Mouse (Mus musculus): ENCODE measurements at regions not wholly inside any gene's neighbourhood (a gene's known extent, or its start where the extent isn't known, plus 50 kb on each side); places are given as distances from the start of the nearest gene placed in this dataset.

DNA sequence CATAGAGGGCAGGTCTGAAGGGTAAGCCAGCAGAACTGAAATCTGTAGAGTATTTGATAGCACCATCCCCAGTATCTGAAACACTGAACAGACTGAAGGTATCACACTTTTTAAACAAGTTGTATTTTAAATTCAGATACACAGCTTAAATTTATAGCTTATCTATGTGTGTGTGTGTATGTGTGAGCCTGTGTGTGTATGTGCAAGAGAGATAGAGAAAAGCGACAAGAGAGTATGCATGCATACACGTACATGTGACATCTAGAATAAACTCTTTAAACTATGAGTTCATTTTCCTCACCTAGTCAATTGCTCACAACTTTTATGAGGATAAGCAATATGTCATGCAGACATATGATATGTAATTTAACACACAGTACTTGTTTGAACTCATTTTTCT lies 588.7 kb downstream of the Cetn3 start:
- TF ChIP-seq GATA1 (IDR thresholded peaks at IDR 0.05; ENCODE audit: borderline replicate concordance, low read length) (no peak), FLI1 (IDR thresholded peaks at IDR 0.05; ENCODE audit: low read length) (no peak)
